Mouse (Mus musculus) embryo, embryonic 11 days (tissue): ENCODE results near the gene Gm10300.
A peak's percentile ranks its signal among the peaks of the same experiment; 100 is the strongest.

ENCODE experiments used
- DNase-seq: peaks from one replicate; pipeline ENCODE4 v3.0.0-alpha.2; 2015

The Gm10300 gene

GRCm38 (mm10) chr4:132074077-132074932 lies at the start of gene Gm10300:
TSS of gene Gm10300 (plus strand) at chr4:132074697.
- peak; percentile 64 for DNase-seq

- DNase-seq, result no peak
These were observed 49.2 kb upstream of the Gm10300 start for GRCm38 (mm10) chr4:132025264-132025663.

GRCm38 (mm10) chr4:132025738-132026527 lies 48.6 kb upstream of the Gm10300 start:
- DNase-seq, result no peak

GRCm38 (mm10) chr4:132027167-132027566 lies 47.3 kb upstream of the Gm10300 start:
- DNase-seq, result no peak

- no peak for DNase-seq
These were observed 46.7 kb upstream of the Gm10300 start for GRCm38 (mm10) chr4:132027806-132028205.

- peak; percentile 17 for DNase-seq
These were observed 44.4 kb upstream of the Gm10300 start for GRCm38 (mm10) chr4:132029851-132030741.

- DNase-seq, result no peak
These were observed 41.3 kb upstream of the Gm10300 start for GRCm38 (mm10) chr4:132033183-132033582.

- DNase-seq, result peak; percentile 37
These were observed 40.3 kb upstream of the Gm10300 start for GRCm38 (mm10) chr4:132034242-132034641.

GRCm38 (mm10) chr4:132037137-132037536 lies 37.4 kb upstream of the Gm10300 start:
- DNase-seq, result no peak

GRCm38 (mm10) chr4:132037991-132038390 lies 36.5 kb upstream of the Gm10300 start:
- DNase-seq, result no peak

- DNase-seq, result no peak
These were observed 35.7 kb upstream of the Gm10300 start for GRCm38 (mm10) chr4:132038809-132039208.

- DNase-seq, result no peak
These were observed 35.0 kb upstream of the Gm10300 start for GRCm38 (mm10) chr4:132039521-132039920.

GRCm38 (mm10) chr4:132039975-132040645 lies 34.4 kb upstream of the Gm10300 start:
- no peak for DNase-seq

GRCm38 (mm10) chr4:132041471-132042332 lies 32.8 kb upstream of the Gm10300 start:
- DNase-seq, result no peak

- DNase-seq, result no peak
These were observed 30.8 kb upstream of the Gm10300 start for GRCm38 (mm10) chr4:132043726-132044125.

- peak; percentile 77 for DNase-seq
These were observed 26.2 kb upstream of the Gm10300 start for GRCm38 (mm10) chr4:132048011-132048991.

GRCm38 (mm10) chr4:132048995-132049404 lies 25.5 kb upstream of the Gm10300 start:
- DNase-seq, result peak; percentile 98

GRCm38 (mm10) chr4:132049549-132050200 lies 24.8 kb upstream of the Gm10300 start:
- DNase-seq, result no peak
